Mouse (Mus musculus): ENCODE measurements around the gene Kctd11.
A peak's percentile ranks its signal among the peaks of the same experiment; 100 is the strongest.

The Kctd11 gene

DNA sequence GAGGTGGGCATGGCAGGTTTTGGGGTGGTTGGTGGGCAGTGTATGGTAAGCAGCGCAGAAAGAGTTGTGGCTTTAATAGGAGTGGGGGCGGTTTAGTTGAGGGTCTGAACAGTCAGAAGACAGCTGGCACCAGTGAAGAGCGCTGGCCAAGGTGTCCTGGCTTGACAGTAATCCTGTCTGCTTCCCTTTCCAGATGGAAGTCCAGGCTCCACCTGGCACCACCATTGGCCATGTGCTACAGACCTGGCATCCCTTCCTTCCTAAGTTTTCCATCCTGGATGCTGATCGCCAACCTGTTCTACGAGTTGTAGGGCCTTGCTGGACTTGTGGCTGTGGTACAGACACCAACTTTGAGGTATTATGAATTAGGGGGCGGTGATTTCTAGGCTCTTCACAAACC lies 33.2 kb downstream of the Kctd11 start:
- no peak for DNase-seq (ENCODE audit: low spot score)

GRCm38 (mm10) chr11:69846738-69847688 lies 34.2 kb downstream of the Kctd11 start:
- DNase-seq (ENCODE audit: low spot score): peak; percentile 30

- DNase-seq (ENCODE audit: low spot score): peak; percentile 94
Observed at GRCm38 (mm10) chr11:69846198-69846680, 35.0 kb downstream of the Kctd11 start, which contains the start of gene Plscr3. TSS of gene Plscr3 (plus strand) at chr11:69846376.

- no peak for DNase-seq (ENCODE audit: low spot score)
Observed at GRCm38 (mm10) chr11:69838714-69839104, 42.5 kb downstream of the Kctd11 start.

DNA sequence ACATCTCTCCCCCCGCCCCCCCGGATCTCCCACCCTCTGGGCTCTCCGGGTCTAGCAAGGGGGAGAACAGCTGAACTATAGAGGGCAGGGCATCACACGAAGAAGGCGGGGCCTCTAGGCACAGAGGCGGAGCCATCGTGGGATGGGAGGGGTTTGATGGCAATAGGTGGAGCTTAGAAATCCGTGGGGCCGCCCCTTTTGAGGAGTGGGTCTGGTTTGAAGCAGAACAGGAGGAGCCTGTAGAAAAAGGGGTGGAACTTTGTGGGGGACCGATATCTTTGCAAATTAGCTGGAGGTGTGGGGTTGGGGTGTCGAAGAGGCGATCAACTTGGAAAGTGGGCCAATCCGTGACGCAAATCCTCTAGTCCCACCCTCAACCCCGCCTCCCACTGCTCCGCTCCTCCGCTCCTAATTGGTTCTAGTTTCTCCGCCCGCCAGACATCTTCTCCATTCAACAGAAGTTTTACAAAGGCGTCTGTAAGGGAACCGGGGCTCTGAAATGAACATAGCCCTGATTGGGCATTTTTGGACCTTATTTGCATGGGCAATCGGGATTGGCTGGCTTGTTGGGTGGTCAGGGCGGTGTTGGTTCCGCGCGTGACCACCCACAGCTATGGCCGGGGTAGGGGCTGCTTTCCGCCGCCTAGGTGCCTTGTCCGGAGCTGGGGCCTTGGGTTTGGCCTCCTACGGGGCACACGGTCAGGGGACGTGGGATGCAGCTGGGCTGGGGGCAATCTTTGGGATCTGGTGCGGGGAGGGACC lies 43.1 kb downstream of the Kctd11 start, which contains the start of gene Tmem256:
Gene Tmem256, plus strand, starts transcription at position 563 of the 762 bp plus-strand sequence.
- peak; percentile 92 for DNase-seq (ENCODE audit: low spot score)

DNA sequence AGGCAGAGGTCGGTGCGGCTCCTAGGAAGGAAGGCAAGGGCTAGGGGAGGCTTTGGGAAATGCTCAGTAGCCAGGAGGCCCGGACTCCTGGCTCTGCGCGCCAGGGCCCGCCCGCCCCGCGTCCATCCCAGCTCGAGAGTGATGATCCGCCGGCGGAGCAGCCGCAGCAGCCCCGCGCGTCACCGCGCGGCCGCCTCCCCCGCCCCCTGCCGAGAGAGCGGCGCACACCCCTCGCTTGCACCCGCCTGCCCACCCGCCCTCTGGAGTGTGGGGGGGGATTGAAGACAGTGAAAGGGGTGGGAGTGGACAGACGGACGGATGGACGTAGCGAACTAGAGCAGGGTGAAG lies 43.6 kb downstream of the Kctd11 start, which contains the start of gene Nlgn2:
Gene Nlgn2, minus strand, starts transcription at position 181 of the 348 bp plus-strand sequence.
- DNase-seq (ENCODE audit: low spot score): no peak

GRCm38 (mm10) chr11:69836703-69837576 lies 44.3 kb downstream of the Kctd11 start:
- DNase-seq (ENCODE audit: low spot score): peak; percentile 47

DNA sequence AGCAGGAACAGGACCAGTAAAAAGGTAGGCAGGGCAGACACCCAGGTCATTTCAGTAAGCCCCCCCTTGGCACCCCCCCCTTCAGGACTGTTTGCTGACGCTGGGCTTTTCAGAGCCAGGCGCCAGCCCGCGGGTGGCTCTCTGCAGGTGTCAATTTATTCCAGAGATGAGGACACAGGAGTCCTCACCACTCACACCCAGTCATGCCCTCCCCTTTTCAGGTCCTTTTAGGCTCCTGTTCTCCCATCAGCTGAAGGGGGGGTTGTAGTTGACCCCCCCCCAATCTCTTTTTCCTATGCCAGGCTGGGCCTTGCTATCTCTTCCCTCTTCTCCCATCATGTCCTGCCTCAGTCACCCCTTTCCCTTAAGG lies 45.3 kb downstream of the Kctd11 start:
- no peak for DNase-seq (ENCODE audit: low spot score)

DNA sequence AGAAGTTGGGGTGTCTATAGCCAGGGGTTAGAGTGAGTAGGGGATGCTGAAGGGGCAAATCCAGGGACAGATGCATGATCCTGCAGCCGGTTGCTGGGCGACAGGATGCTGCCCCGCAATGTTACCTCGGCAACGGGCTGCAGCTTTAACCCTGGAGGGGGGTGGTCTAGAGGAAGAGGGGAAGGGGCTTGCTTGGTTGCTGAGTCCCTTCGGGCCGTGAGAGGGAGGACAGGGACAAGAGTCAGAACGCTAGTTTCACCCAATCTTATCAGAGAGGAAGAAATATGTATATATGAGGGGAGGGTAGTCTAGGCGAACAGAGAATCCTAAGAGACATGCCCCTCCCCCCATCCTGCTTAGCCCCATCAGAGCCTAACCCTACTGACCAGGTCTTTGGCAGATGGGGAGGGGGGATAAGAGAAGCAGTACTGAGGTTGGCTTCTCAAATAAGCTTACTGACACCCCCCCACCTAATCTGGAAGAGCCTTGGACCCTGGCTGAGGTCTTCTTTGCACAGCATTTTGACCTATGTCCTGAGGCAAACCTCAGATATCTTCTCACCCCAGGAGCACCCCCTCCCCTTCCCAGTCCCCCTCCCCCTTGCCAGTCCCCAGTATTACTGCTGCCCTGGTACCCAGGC lies 45.8 kb downstream of the Kctd11 start:
- no peak for DNase-seq (ENCODE audit: low spot score)

DNA sequence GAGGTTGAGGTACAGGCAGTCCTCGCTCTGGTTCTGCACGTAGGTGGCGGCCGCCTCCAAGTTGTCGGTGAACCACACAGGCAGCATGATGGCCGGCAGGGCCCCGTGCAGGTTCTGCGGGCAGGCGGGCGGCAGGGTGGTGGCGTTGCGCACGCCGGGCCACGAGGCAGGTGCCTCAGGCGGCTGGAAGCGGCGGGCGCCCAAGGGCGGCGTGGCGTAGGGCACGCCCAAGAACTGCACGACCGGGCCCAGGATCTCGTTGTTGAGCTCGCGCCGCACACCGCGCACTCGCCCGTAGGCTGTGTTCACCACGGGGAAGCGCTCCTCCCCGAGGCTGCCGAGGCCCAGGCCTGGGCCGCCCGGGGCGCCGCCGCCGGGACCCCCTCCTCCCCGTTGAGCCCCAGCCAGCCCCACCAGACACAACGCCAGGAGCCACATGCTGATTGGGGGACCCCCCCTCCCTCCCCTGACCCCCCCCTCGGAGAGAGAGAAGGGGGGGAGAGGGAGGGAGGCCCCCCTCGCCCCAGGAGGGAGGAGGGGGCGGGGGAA lies 47.1 kb downstream of the Kctd11 start:
- DNase-seq (ENCODE audit: low spot score): peak; percentile 59

DNA sequence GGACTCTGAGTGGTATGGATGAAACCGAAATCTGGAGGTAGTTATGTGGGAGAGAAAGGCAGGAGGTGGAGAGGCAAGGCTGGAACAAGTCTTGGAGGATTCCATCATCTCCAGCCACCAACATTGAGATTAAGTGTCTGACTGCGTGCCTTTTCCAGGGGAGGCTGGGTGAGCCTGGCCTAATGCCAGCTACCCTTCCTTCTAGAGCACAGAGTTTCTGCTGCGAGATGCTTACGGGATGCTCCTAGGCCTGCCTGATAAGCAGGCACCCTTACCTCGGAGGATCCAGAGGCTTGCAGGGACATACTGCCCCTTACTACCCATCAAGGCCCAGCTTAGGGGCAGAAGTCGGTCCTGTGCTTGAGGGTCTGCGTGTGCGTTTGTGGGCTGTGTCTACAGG lies 47.7 kb downstream of the Kctd11 start:
- no peak for DNase-seq (ENCODE audit: low spot score)

DNA sequence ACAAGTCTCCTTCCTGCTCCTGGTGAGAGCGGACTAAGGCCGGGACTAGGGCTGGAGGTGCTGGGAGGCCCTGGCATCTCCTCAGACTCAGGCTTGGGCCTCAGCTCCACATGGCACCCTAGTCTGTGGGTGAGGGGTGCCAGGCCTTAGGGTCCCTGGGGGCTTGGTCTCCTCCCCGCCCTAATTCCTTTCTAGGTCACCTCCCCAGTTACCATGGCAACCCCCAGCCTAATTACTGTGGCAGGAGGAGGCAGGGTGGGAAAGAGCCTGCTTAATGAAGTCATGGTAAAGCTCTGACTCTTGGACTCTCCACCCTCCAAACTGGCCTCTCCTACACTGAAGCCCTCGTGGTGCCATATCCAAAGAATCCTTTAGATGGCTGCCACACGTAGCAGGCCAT lies 52.4 kb downstream of the Kctd11 start:
- DNase-seq (ENCODE audit: low spot score): no peak

All from ovary, postnatal 36 days (tissue).